Mouse (Mus musculus): Measurements from ENCODE around the gene Bsdc1.

- TF ChIP-seq CTCF (IDR thresholded peaks at IDR 0.05; ENCODE audit: low read depth) (no peak), EP300 (IDR thresholded peaks at IDR 0.05; ENCODE audit: low read depth) (no peak)
These were observed 44.9 kb upstream of the Bsdc1 start for GRCm38 (mm10) chr4:129416478-129416877.

Measured in heart, postnatal 0 days (tissue).